Mouse (Mus musculus): ENCODE results near the gene Slx4ip.

GRCm38 (mm10) chr2:137117321-137117690 lies 226.3 kb downstream of the Slx4ip start:
- TF ChIP-seq POLR2AphosphoS2 (IDR thresholded peaks at IDR 0.05; ENCODE audit: low read length) (no peak), ZMIZ1 (IDR thresholded peaks at IDR 0.05; ENCODE audit: low read depth, low read length) (no peak), TAL1 (IDR thresholded peaks at IDR 0.05; ENCODE audit: low read length) (no peak), POLR2A (IDR thresholded peaks at IDR 0.05; ENCODE audit: control insufficient read depth in 1 of 2, insufficient read depth in 1 of 2, low read depth in 1 of 2, low read length in 2 of 2, poor library complexity in 1 of 2) (no peak), MEF2A (IDR thresholded peaks at IDR 0.05; ENCODE audit: extremely low read depth, insufficient replicate concordance, low read depth, low read length, poor library complexity, severe bottlenecking) (no peak), TBP (IDR thresholded peaks at IDR 0.05; ENCODE audit: low read depth, low read length) (no peak), CTCF (IDR thresholded peaks at IDR 0.05 in 2 of 3, conservative IDR thresholded peaks at IDR 0.05 in 1 of 3; ENCODE audit: control insufficient read depth in 1 of 3, insufficient read depth in 1 of 3, low read depth in 2 of 3, low read length in 3 of 3, poor library complexity in 1 of 3, severe bottlenecking in 1 of 3) (no peak), KAT2A (conservative IDR thresholded peaks at IDR 0.05; ENCODE audit: low read depth, low read length) (no peak)

Measured in MEL (cell line).